Mouse (Mus musculus) MEL (cell line): Measurements from ENCODE around the gene Clock. TPM values are rescaled to one million over a fixed set of nuclear protein-coding genes. Genes with fewer than 3 reads are reported as not detected.

ENCODE experiments used
- DNase-seq: peaks from one replicate; pipeline ENCODE4 v3.0.0; 2011; ENCODE audit warnings: low read depth, low spot score
- H3K27ac ChIP-seq: 2 replicates; pipeline ENCODE4 v1.5.1; 2012; ENCODE audit warnings: low read depth, mild to moderate bottlenecking, control low read depth, low read length, moderate library complexity; ENCODE audit not compliant: control insufficient read depth
- H3K27me3 ChIP-seq, 2 experiments: fragments of 150-350 bp in 1 of 2; sonication (generic) in 1 of 2; 2 replicates each; pipeline ENCODE4 v1.6.1; 2012; ENCODE audit warnings: low read length in 2 of 2, mild to moderate bottlenecking in 2 of 2, improper control_type of control experiment in 1 of 2, moderate library complexity in 1 of 2; ENCODE audit not compliant: insufficient read depth in 2 of 2, control insufficient read depth in 1 of 2
- H3K36me3 ChIP-seq, 2 experiments: 2 replicates each; pipeline ENCODE4 v1.6.1; 2012 to 2014; ENCODE audit warnings: low read length in 2 of 2, improper control_type of control experiment in 1 of 2, inconsistent platforms in 1 of 2, mild to moderate bottlenecking in 1 of 2; ENCODE audit not compliant: insufficient read depth in 2 of 2, control insufficient read depth in 1 of 2
- H3K4me1 ChIP-seq, 2 experiments: fragments of 150-350 bp in 1 of 2; sonication (generic) in 1 of 2; 2 replicates each; pipeline ENCODE4 v1.6.1; 2012; ENCODE audit warnings: low read length in 2 of 2, improper control_type of control experiment in 1 of 2, mild to moderate bottlenecking in 1 of 2; ENCODE audit not compliant: insufficient read depth in 2 of 2, control insufficient read depth in 1 of 2
- H3K4me3 ChIP-seq, 2 experiments: fragments of 150-350 bp in 1 of 2; sonication (generic) in 1 of 2; 2 replicates each; pipeline ENCODE4 v1.5.1; 2012; ENCODE audit warnings: low read depth in 2 of 2, low read length in 2 of 2, mild to moderate bottlenecking in 2 of 2, moderate library complexity in 2 of 2, control low read depth in 1 of 2, improper control_type of control experiment in 1 of 2; ENCODE audit not compliant: control insufficient read depth in 1 of 2, insufficient read depth in 1 of 2
- H3K79me2 ChIP-seq: 2 replicates; pipeline ENCODE4 v1.6.1; 2012; ENCODE audit warnings: mild to moderate bottlenecking, low read length, moderate library complexity; ENCODE audit not compliant: control insufficient read depth, poor library complexity, insufficient read depth
- H3K9ac ChIP-seq: 2 replicates; pipeline ENCODE4 v1.6.1; 2012; ENCODE audit warnings: low read depth, mild to moderate bottlenecking, control low read depth, low read length, moderate library complexity; ENCODE audit not compliant: control insufficient read depth, poor library complexity, severe bottlenecking
- H3K9me3 ChIP-seq: fragments of 150-350 bp; sonication (generic); replicated peaks from 2 replicates; pipeline ENCODE4 v1.6.1; 2012; ENCODE audit warnings: mild to moderate bottlenecking, low read length, improper control_type of control experiment, moderate library complexity; ENCODE audit not compliant: insufficient read depth
- CHD2 ChIP-seq: IDR thresholded peaks from 2 replicates; pipeline ENCODE4 v1.6.1; 2011; ENCODE audit warnings: low read length, improper control_type of control experiment
- CTCF ChIP-seq, 3 experiments: IDR thresholded peaks in 2 of 3; conservative IDR thresholded peaks in 1 of 3; 2 replicates each; pipeline ENCODE4 v1.5.1; 2011 to 2012; ENCODE audit warnings: low read length in 3 of 3, low read depth in 2 of 3, mild to moderate bottlenecking in 2 of 3, improper control_type of control experiment in 1 of 3, inconsistent platforms in 1 of 3, mixed read lengths in 1 of 3, moderate library complexity in 1 of 3; ENCODE audit not compliant: control insufficient read depth in 1 of 3, insufficient read depth in 1 of 3, poor library complexity in 1 of 3, severe bottlenecking in 1 of 3
- ELF1 ChIP-seq: IDR thresholded peaks from 2 replicates; pipeline ENCODE4 v1.6.1; 2014; ENCODE audit warnings: low read depth, mild to moderate bottlenecking, inconsistent platforms, low read length, improper control_type of control experiment, moderate library complexity
- EP300 ChIP-seq, 2 experiments: IDR thresholded peaks; 2 replicates each; pipeline ENCODE4 v1.6.1; 2011; ENCODE audit warnings: improper control_type of control experiment in 2 of 2, low read length in 2 of 2, low read depth in 1 of 2, mild to moderate bottlenecking in 1 of 2
- ETS1 ChIP-seq: IDR thresholded peaks from 2 replicates; pipeline ENCODE4 v1.6.1; 2012; ENCODE audit warnings: low read depth, mild to moderate bottlenecking, inconsistent platforms, low read length, improper control_type of control experiment, moderate library complexity
- GABPA ChIP-seq: IDR thresholded peaks from 2 replicates; pipeline ENCODE4 v1.6.1; 2012; ENCODE audit warnings: low read depth, mild to moderate bottlenecking, inconsistent platforms, low read length, improper control_type of control experiment, moderate library complexity
- GATA1 ChIP-seq: IDR thresholded peaks from 2 replicates; pipeline ENCODE4 v1.6.1; 2011; ENCODE audit warnings: low read depth, low read length, improper control_type of control experiment
- HCFC1 ChIP-seq: IDR thresholded peaks from 2 replicates; pipeline ENCODE4 v1.6.1; 2012; ENCODE audit warnings: low read depth, mild to moderate bottlenecking, inconsistent platforms, low read length, improper control_type of control experiment, moderate library complexity
- JUND ChIP-seq: IDR thresholded peaks from 2 replicates; pipeline ENCODE4 v1.6.1; 2011; ENCODE audit warnings: low read depth, mild to moderate bottlenecking, improper control_type of control experiment, low read length
- KAT2A ChIP-seq: conservative IDR thresholded peaks from 2 replicates; pipeline ENCODE4 v1.6.1; 2012; ENCODE audit warnings: low read depth, low read length, improper control_type of control experiment, inconsistent platforms
- MAFK ChIP-seq: IDR thresholded peaks from 2 replicates; pipeline ENCODE4 v1.6.1; 2011; ENCODE audit warnings: low read depth, mild to moderate bottlenecking, low read length, improper control_type of control experiment, borderline replicate concordance
- MAX ChIP-seq: IDR thresholded peaks from 2 replicates; pipeline ENCODE4 v1.6.1; 2011; ENCODE audit warnings: low read length, improper control_type of control experiment
- MEF2A ChIP-seq: IDR thresholded peaks from 2 replicates; pipeline ENCODE4 v1.6.1; 2014; ENCODE audit warnings: low read depth, mild to moderate bottlenecking, inconsistent platforms, low read length, improper control_type of control experiment; ENCODE audit not compliant: poor library complexity, insufficient replicate concordance, severe bottlenecking; ENCODE audit errors: extremely low read depth
- MXI1 ChIP-seq: IDR thresholded peaks from 2 replicates; pipeline ENCODE4 v1.6.1; 2011; ENCODE audit warnings: mild to moderate bottlenecking, low read depth, low read length, improper control_type of control experiment
- MYB ChIP-seq: IDR thresholded peaks from 2 replicates; pipeline ENCODE4 v1.6.1; 2011; ENCODE audit warnings: mild to moderate bottlenecking, low read depth, low read length, improper control_type of control experiment
- MYC ChIP-seq: IDR thresholded peaks from 2 replicates; pipeline ENCODE4 v1.6.1; 2011; ENCODE audit warnings: low read depth, mild to moderate bottlenecking, low read length, improper control_type of control experiment, moderate library complexity
- NELFE ChIP-seq: IDR thresholded peaks from 2 replicates; pipeline ENCODE4 v1.6.1; 2011; ENCODE audit warnings: low read depth, low read length, improper control_type of control experiment
- NRF1 ChIP-seq: IDR thresholded peaks from 2 replicates; pipeline ENCODE4 v1.6.1; 2014; ENCODE audit warnings: low read depth, mild to moderate bottlenecking, inconsistent platforms, low read length, improper control_type of control experiment, moderate library complexity; ENCODE audit not compliant: poor library complexity, insufficient read depth, severe bottlenecking
- POLR2A ChIP-seq, 2 experiments: IDR thresholded peaks; 2 replicates each; pipeline ENCODE4 v1.6.1; 2011 to 2012; ENCODE audit warnings: low read length in 2 of 2, mild to moderate bottlenecking in 2 of 2, control low read depth in 1 of 2, improper control_type of control experiment in 1 of 2, low read depth in 1 of 2, moderate library complexity in 1 of 2; ENCODE audit not compliant: control insufficient read depth in 1 of 2, insufficient read depth in 1 of 2, poor library complexity in 1 of 2
- POLR2AphosphoS2 ChIP-seq: IDR thresholded peaks from 2 replicates; pipeline ENCODE4 v1.6.1; 2011; ENCODE audit warnings: low read length, improper control_type of control experiment
- POLR2AphosphoS5 ChIP-seq: IDR thresholded peaks from 2 replicates; pipeline ENCODE4 v1.6.1; 2012; ENCODE audit warnings: low read depth, borderline replicate concordance, mild to moderate bottlenecking, inconsistent platforms, low read length, moderate library complexity, mixed read lengths
- RCOR1 ChIP-seq: IDR thresholded peaks from 2 replicates; pipeline ENCODE4 v1.6.1; 2012; ENCODE audit warnings: low read depth, mild to moderate bottlenecking, inconsistent platforms, low read length, improper control_type of control experiment
- SIN3A ChIP-seq: IDR thresholded peaks from 2 replicates; pipeline ENCODE4 v1.6.1; 2012; ENCODE audit warnings: low read length, improper control_type of control experiment, inconsistent platforms
- TBP ChIP-seq: IDR thresholded peaks from 2 replicates; pipeline ENCODE4 v1.8.0; 2011; ENCODE audit warnings: low read depth, low read length, improper control_type of control experiment
- TCF12 ChIP-seq: IDR thresholded peaks from 2 replicates; pipeline ENCODE4 v1.6.1; 2014; ENCODE audit warnings: low read depth, mild to moderate bottlenecking, inconsistent platforms, low read length, improper control_type of control experiment, moderate library complexity
- UBTF ChIP-seq: IDR thresholded peaks from 2 replicates; pipeline ENCODE4 v1.6.1; 2012; ENCODE audit warnings: low read depth, mild to moderate bottlenecking, inconsistent platforms, low read length, improper control_type of control experiment, moderate library complexity, borderline replicate concordance; ENCODE audit not compliant: insufficient read depth
- USF1 ChIP-seq: IDR thresholded peaks from 2 replicates; pipeline ENCODE4 v1.6.1; 2014; ENCODE audit warnings: low read depth, mild to moderate bottlenecking, inconsistent platforms, low read length, improper control_type of control experiment, moderate library complexity
- USF2 ChIP-seq, 2 experiments: IDR thresholded peaks; 2 replicates each; pipeline ENCODE4 v1.6.1; 2011 to 2012; ENCODE audit warnings: improper control_type of control experiment in 2 of 2, low read length in 2 of 2, borderline replicate concordance in 1 of 2, inconsistent platforms in 1 of 2, low read depth in 1 of 2, mild to moderate bottlenecking in 1 of 2; ENCODE audit not compliant: insufficient read depth in 1 of 2
- ZC3H11A ChIP-seq: IDR thresholded peaks from 2 replicates; pipeline ENCODE4 v1.6.1; 2012; ENCODE audit warnings: low read depth, mild to moderate bottlenecking, inconsistent platforms, low read length, improper control_type of control experiment
- ZNF384 ChIP-seq: IDR thresholded peaks from 2 replicates; pipeline ENCODE4 v1.6.1; 2012; ENCODE audit warnings: low read depth, mild to moderate bottlenecking, inconsistent platforms, low read length, improper control_type of control experiment
- polyA plus RNA-seq, 2 experiments: library from polyadenylated mRNA; stranded (reverse) in 1 of 2; unstranded in 1 of 2; fragments of >175 nt in 1 of 2; fragments of >200 nt in 1 of 2; gene quantifications; 2 replicates each; pipeline versions ENCODE4 v1.2.1 to v1.2.4; 2012; ENCODE audit warnings: low replicate concordance in 2 of 2, low read depth in 1 of 2; ENCODE audit not compliant: insufficient read length in 2 of 2, insufficient read depth in 1 of 2, missing spikeins in 1 of 2
- total RNA-seq: library from RNA; depleted of rRNA; stranded (reverse); fragments of 300-350 nt; gene quantifications from 2 replicates; pipeline ENCODE4 v1.2.3, GENCODE M21; 2012

Clock gene
- total and polyA plus RNA-seq, 3 experiments: 4.1 to 77.5 (median 6.3) TPM

GRCm38 (mm10) chr5:76302009-76302408 lies 2.6 kb downstream of the Clock start:
- no peak overlapping the region for H3K9ac ChIP-seq
- H3K27me3 ChIP-seq: no peaks in the 10 kb centered on the region
- no peak overlapping the region for H3K4me3 ChIP-seq
- peaks cover 3 to 4% of the 10 kb centered on the region in 2 experiments; a peak in 3 of 4 replicates for H3K4me1 ChIP-seq
- H3K9me3 ChIP-seq: no peaks in the 10 kb centered on the region
- no peak for DNase-seq
- peaks cover 2 to 14% of the 10 kb centered on the region in 2 experiments; a peak in 3 of 4 replicates for H3K36me3 ChIP-seq
- H3K79me2 ChIP-seq: peaks cover 18% of the 10 kb centered on the region
- TF ChIP-seq CTCF (IDR thresholded peaks at IDR 0.05 in 2 of 3, conservative IDR thresholded peaks at IDR 0.05 in 1 of 3; ENCODE audit: control insufficient read depth in 1 of 3, insufficient read depth in 1 of 3, low read depth in 2 of 3, low read length in 3 of 3, poor library complexity in 1 of 3, severe bottlenecking in 1 of 3) (peak in 1 of 3 experiments; percentile 16; a peak in 2 of 6 replicates), MYC (no peak)
- no peak overlapping the region for H3K27ac ChIP-seq

DNA sequence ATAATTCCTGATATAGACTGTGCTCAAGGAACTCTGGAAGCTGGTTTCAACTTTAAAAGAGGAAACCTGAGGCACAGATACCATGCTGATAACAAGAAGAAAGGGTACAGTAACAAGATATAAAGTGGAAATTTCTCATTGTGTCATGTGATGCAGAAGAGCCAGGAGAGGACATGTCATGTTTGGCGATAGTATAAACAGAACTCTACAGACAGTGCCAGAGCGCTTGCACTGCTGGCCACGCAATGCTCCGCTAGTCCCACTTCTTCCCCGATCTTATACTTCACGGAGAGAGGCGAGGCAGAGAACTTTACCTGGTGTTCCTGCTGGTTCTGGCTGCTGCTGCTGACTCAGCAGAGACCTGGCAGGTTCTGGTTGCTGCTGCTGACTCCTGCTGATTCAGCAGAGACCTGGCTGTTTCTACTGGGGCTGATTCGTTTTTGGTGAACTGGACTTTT lies 15.3 kb downstream of the Clock start:
- Histone ChIP-seq H3K27me3 (no peaks in the 10 kb centered on the region), H3K9ac (peak overlapping the region; percentile 52), H3K4me1 (peaks cover 18 to 28% of the 10 kb centered on the region in 2 experiments), H3K27ac (peak overlapping the region; percentile 74), H3K4me3 (peak overlapping the region; percentile 27 to 54), H3K9me3 (no peaks in the 10 kb centered on the region), H3K79me2 (peaks cover 4% of the 10 kb centered on the region), H3K36me3 (peaks cover 0 to 28% of the 10 kb centered on the region in 2 experiments; a peak in 2 of 4 replicates)
- peak; percentile 75 for DNase-seq
- TF ChIP-seq POLR2A (IDR thresholded peaks at IDR 0.05; ENCODE audit: control insufficient read depth in 1 of 2, insufficient read depth in 1 of 2, low read depth in 1 of 2, low read length in 2 of 2, poor library complexity in 1 of 2): no peak
- TF ChIP-seq MYB: no peak
- TF ChIP-seq NRF1: peak; percentile 16; the same call in 1 of the 2 replicates
- peak; percentile 85 for TF ChIP-seq MAX
- peak; percentile 60 for TF ChIP-seq MYC
- no peak for TF ChIP-seq GABPA
- no peak for TF ChIP-seq ZNF384
- peak; percentile 95 for TF ChIP-seq MAFK
- TF ChIP-seq JUND: 0 out of 2 replicates have a peak, but pooled peaks have one; percentile 34
- TF ChIP-seq CHD2: no peak
- peak; percentile 86 for TF ChIP-seq MXI1
- TF ChIP-seq NELFE: peak; percentile 21; the same call in 1 of the 2 replicates
- peak; percentile 81 for TF ChIP-seq SIN3A
- TF ChIP-seq GATA1: peak; percentile 91
- TF ChIP-seq ETS1: peak; percentile 94
- no peak for TF ChIP-seq POLR2AphosphoS2
- TF ChIP-seq USF1: peak; percentile 96
- peak; percentile 81; a peak in 3 of 4 replicates for TF ChIP-seq EP300 (IDR thresholded peaks at IDR 0.05; ENCODE audit: low read depth in 1 of 2, low read length in 2 of 2)
- no peak for TF ChIP-seq ZC3H11A
- TF ChIP-seq KAT2A: peak; percentile 38; the same call in 1 of the 2 replicates
- TF ChIP-seq MEF2A: peak; percentile 62; the same call in 1 of the 2 replicates
- 0 out of 2 replicates have a peak, but pooled peaks have one; percentile 33 for TF ChIP-seq TBP
- TF ChIP-seq USF2 (IDR thresholded peaks at IDR 0.05; ENCODE audit: borderline replicate concordance in 1 of 2, insufficient read depth in 1 of 2, low read depth in 1 of 2, low read length in 2 of 2): peak in 1 of 2 experiments; percentile 82; a peak in 2 of 4 replicates
- TF ChIP-seq RCOR1: peak; percentile 71
- no peak for TF ChIP-seq UBTF
- TF ChIP-seq ELF1: 0 out of 2 replicates have a peak, but pooled peaks have one; percentile 14
- peak; percentile 38; the same call in 1 of the 2 replicates for TF ChIP-seq HCFC1
- TF ChIP-seq POLR2AphosphoS5: no peak
- 0 out of 2 replicates have a peak, but pooled peaks have one; percentile 68 for TF ChIP-seq TCF12
